Mouse (Mus musculus) liver, embryonic 15.5 days (tissue): ENCODE results near the gene Six3. TPM values are rescaled to one million over a fixed set of nuclear protein-coding genes. Genes with fewer than 3 reads are reported as not detected.

ENCODE experiments used
- ATAC-seq: fragments of 200-750 bp; cut with Nextera tagmentation; 2 replicates; pipeline ENCODE4 v1.8.0; 2017; ENCODE audit warnings: moderate number of reproducible peaks, mild to moderate bottlenecking, moderate library complexity; ENCODE audit not compliant: insufficient read depth
- H3K27ac ChIP-seq: fragments of 300-500 bp; sonication (generic); replicated peaks from 2 replicates; pipeline ENCODE4 v1.5.1; 2015; ENCODE audit warnings: mild to moderate bottlenecking, inconsistent platforms
- H3K27me3 ChIP-seq: fragments of 300-500 bp; sonication (generic); 2 replicates; pipeline ENCODE4 v1.6.1; 2015; ENCODE audit warnings: mild to moderate bottlenecking, inconsistent platforms
- H3K36me3 ChIP-seq: fragments of 300-500 bp; sonication (generic); replicated peaks from 2 replicates; pipeline ENCODE4 v1.6.1; 2015; ENCODE audit warnings: moderate library complexity, mild to moderate bottlenecking, inconsistent platforms
- H3K4me1 ChIP-seq: fragments of 300-500 bp; sonication (generic); replicated peaks from 2 replicates; pipeline ENCODE4 v1.6.1; 2015; ENCODE audit warnings: inconsistent platforms
- H3K4me2 ChIP-seq: fragments of 300-500 bp; sonication (generic); 2 replicates; pipeline ENCODE4 v1.6.1; 2015; ENCODE audit warnings: moderate library complexity, mild to moderate bottlenecking, inconsistent platforms
- H3K4me3 ChIP-seq: fragments of 300-500 bp; sonication (generic); replicated peaks from 2 replicates; pipeline ENCODE4 v1.5.1; 2015; ENCODE audit warnings: mild to moderate bottlenecking, inconsistent platforms
- H3K9ac ChIP-seq: fragments of 300-500 bp; sonication (generic); 2 replicates; pipeline ENCODE4 v1.6.1; 2015; ENCODE audit warnings: moderate library complexity, mild to moderate bottlenecking, inconsistent platforms
- H3K9me3 ChIP-seq: fragments of 300-500 bp; sonication (generic); replicated peaks from 2 replicates; pipeline ENCODE4 v1.6.1; 2016; ENCODE audit warnings: inconsistent platforms
- WGBS: fragments of 180-500 bp; shearing (Covaris S2); methylation state at CpG from one replicate; pipeline ENCODE4 v1.1.7; 2015; ENCODE audit warnings: mixed read lengths; ENCODE audit not compliant: insufficient replicate concordance; 5-methylcytosine and 5-hydroxymethylcytosine counted together
- polyA plus RNA-seq: library from polyadenylated mRNA; unstranded; fragments of >200 nt; fragmentation: Nextera tagmentation; extraction: Ambion mirVana; gene quantifications from 2 replicates; pipeline ENCODE4 v1.2.1, GENCODE M21; 2015

Gene Six3
- polyA plus RNA-seq, 1 experiment from 2014 or later: not detected

DNA sequence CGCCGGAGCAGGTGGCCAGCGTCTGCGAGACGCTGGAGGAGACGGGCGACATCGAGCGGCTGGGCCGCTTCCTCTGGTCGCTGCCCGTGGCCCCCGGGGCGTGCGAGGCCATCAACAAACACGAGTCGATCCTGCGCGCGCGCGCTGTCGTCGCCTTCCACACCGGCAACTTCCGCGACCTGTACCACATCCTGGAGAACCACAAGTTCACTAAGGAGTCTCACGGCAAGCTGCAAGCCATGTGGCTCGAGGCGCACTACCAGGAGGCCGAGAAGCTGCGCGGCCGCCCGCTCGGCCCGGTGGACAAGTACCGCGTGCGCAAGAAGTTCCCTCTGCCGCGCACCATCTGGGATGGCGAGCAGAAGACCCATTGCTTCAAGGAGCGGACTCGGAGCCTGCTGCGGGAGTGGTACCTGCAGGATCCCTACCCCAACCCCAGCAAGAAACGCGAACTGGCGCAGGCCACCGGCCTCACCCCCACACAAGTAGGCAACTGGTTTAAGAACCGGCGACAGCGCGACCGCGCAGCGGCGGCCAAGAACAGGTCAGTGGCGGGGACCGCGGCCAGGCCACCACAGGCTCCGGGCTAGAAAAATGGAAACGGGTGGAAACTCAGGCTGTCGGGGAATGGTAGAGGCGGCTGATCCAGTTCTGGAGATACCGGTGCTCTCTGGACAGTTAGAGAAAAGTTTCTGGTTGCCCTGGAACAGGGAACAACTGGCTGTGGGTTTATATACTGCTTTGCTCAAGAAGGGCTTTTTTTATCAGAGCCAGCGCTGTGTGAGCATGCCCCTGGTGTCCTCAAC, 8.3 kb downstream of the Six3 start:
- under 1% methylated on average over 60 of the region's 67 CpGs for WGBS
- H3K27ac ChIP-seq: no peak overlapping the region
- H3K9ac ChIP-seq: no peak overlapping the region
- no peak overlapping the region for H3K4me3 ChIP-seq
- ATAC-seq: no peak
- H3K27me3 ChIP-seq: peaks cover 100% of the 10 kb centered on the region
- peak overlapping the region; percentile 7; the same call in 1 of the 2 replicates for H3K4me2 ChIP-seq
- no peaks in the 10 kb centered on the region for H3K36me3 ChIP-seq
- no peaks in the 10 kb centered on the region for H3K9me3 ChIP-seq
- no peaks in the 10 kb centered on the region; the same call in 1 of the 2 replicates for H3K4me1 ChIP-seq

DNA sequence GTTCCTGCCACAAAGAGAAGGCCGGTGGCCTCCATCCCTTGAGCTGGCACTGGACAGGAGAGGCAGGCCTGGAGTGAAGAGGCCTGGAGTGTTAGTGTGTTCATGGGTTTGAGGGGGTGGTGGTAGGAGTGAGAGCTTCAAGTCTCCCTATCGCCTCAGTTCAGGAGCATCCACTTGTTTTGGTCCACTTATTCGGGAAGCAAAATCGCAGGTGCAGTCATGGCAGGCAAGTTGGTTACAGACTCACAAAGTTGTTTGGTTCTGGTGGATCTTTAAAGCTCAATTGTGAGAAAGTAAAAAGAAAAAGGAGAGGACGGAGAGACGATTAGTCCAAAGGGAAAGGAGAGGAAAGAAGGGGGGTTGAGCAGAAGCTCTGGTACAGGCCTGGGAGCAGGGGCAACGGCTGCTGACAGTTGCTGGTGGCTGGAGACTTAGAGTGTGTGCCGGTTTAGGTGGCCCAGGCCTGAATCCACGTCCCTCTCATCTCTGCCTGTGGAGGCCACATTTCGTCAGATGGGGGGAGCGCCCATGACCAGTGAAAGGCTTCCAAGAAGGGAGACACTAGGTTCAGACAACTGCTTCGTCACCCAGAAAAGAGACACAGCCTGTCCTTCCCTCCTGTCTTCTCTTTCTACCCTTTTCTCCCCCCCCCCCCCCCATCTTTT, 9.2 kb downstream of the Six3 start:
- WGBS: 5% methylated on average over 11 of the region's 12 CpGs
- H3K27me3 ChIP-seq: peaks cover 100% of the 10 kb centered on the region
- H3K9me3 ChIP-seq: no peaks in the 10 kb centered on the region
- no peak overlapping the region for H3K9ac ChIP-seq
- no peaks in the 10 kb centered on the region; the same call in 1 of the 2 replicates for H3K4me1 ChIP-seq
- no peak overlapping the region for H3K27ac ChIP-seq
- H3K4me2 ChIP-seq: no peak overlapping the region
- no peak for ATAC-seq
- no peaks in the 10 kb centered on the region for H3K36me3 ChIP-seq
- no peak overlapping the region for H3K4me3 ChIP-seq

DNA sequence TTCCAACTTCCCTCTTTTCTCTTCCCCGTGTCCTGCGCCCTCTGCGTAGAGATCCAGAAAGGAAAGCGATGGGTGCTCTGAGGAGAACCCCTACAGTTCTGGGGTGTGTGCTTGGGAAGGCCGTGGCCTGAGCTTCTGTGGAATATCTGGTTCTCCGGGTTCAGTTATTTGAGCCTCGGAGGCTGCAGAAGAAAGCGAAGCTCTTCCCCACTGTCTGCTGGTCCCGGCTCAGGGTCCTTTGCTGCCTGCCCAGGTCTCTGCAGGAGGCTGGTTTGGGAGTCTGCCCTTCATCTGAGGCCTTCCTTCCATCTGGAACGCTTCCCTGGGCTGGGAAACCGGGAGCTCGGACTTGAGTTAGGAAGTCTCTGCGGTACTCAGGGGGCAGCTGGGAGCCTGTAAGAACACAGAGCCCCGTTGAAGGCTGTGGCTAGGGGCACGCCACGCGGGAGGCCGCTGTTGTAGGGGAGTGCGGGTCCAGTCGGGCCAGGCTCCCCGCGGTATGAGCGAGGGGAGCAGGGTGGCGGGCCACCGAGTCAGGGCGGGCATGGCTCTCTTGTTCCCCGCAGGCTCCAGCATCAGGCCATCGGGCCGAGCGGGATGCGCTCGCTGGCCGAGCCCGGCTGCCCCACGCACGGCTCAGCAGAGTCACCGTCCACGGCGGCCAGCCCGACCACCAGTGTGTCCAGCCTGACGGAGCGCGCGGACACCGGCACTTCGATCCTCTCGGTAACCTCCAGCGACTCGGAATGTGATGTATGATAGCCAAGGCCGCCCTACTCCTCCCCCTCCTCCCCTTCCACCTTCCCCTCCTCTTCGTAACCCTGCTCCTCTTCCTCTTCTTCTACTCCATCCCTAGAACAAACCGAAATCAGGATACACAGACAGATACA, 10.0 kb downstream of the Six3 start:
- ATAC-seq: no peak
- Histone ChIP-seq H3K9ac (no peak overlapping the region), H3K36me3 (no peaks in the 10 kb centered on the region), H3K4me1 (no peaks in the 10 kb centered on the region; the same call in 1 of the 2 replicates), H3K27ac (no peak overlapping the region), H3K27me3 (peaks cover 100% of the 10 kb centered on the region), H3K9me3 (no peaks in the 10 kb centered on the region), H3K4me3 (no peak overlapping the region), H3K4me2 (no peak overlapping the region)
- WGBS: 1% methylated on average over 52 of the region's 52 CpGs

DNA sequence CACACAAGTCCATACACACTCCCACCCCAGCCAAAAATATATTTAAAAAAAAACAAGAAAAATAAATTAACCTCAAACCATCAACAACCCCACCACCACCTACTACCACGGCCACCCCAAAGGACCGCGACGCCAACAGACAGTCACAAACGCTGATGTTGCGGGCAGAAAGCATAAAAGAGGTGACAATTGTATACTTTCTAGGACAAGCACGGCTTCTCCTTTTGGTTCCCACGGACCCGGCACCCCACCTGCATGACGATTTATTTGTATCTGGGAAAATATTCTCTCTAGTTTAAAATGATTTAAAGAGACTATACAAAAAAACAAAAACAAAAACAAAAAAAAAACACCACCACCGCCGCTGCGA, 10.6 kb downstream of the Six3 start:
- WGBS: 2% methylated on average over 13 of the region's 13 CpGs
- no peak overlapping the region for H3K9ac ChIP-seq
- no peaks in the 10 kb centered on the region; the same call in 1 of the 2 replicates for H3K4me1 ChIP-seq
- H3K4me2 ChIP-seq: no peak overlapping the region
- no peak for ATAC-seq
- H3K9me3 ChIP-seq: no peaks in the 10 kb centered on the region
- no peak overlapping the region for H3K27ac ChIP-seq
- no peaks in the 10 kb centered on the region for H3K36me3 ChIP-seq
- H3K4me3 ChIP-seq: no peak overlapping the region
- peaks cover 100% of the 10 kb centered on the region for H3K27me3 ChIP-seq

DNA sequence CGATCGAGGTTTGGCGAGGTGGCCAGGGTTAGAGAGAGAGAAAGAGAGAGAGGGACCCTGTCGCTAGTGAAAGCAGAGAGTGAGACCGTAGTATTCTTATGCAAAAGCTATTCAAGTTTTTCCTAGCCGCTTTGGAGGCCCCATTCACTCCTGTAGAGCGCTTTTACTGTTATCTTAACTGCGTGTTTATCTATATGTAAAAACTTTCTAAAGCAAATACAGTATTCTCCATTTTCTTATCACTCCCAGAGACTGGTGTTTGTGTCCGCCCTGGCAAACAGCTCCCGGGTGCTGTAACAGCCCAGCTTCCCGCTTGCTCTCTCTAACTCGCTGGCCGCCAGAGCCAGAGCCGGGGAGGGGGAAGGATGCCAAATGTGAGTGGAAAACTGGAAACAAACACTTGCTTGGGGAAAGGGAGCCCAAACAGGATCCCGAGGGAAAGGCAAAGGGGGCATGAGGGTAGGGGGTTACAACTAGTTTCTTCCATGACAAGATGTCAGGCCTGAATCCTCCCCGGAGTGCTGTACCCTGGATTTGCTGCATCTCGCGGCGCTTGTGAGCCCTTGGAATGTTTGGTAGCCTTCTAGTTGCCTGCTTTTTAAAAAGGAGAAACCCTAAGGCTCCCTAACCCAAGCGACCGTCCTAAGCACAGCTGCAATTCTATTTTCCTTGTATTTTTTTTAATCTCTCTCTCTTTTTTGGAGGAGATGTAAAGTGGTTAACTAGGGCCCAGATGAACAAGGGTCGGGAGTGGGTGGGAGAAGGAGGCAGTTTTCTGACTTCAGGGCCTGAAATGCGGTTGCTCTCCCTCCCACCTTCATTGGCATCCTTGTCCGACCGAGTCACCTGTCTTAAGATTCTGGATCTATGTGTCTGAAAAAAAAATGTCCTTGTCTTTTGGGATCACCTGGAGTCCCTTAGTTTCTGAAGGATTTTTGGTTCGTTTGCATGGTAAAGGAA, 11.9 kb downstream of the Six3 start:
- Histone ChIP-seq H3K36me3 (no peaks in the 10 kb centered on the region), H3K4me1 (no peaks in the 10 kb centered on the region; the same call in 1 of the 2 replicates), H3K9ac (no peak overlapping the region), H3K9me3 (no peaks in the 10 kb centered on the region), H3K27me3 (peaks cover 100% of the 10 kb centered on the region), H3K4me2 (no peak overlapping the region), H3K27ac (no peak overlapping the region), H3K4me3 (no peak overlapping the region)
- 2% methylated on average over 26 of the region's 26 CpGs for WGBS
- ATAC-seq: no peak

DNA sequence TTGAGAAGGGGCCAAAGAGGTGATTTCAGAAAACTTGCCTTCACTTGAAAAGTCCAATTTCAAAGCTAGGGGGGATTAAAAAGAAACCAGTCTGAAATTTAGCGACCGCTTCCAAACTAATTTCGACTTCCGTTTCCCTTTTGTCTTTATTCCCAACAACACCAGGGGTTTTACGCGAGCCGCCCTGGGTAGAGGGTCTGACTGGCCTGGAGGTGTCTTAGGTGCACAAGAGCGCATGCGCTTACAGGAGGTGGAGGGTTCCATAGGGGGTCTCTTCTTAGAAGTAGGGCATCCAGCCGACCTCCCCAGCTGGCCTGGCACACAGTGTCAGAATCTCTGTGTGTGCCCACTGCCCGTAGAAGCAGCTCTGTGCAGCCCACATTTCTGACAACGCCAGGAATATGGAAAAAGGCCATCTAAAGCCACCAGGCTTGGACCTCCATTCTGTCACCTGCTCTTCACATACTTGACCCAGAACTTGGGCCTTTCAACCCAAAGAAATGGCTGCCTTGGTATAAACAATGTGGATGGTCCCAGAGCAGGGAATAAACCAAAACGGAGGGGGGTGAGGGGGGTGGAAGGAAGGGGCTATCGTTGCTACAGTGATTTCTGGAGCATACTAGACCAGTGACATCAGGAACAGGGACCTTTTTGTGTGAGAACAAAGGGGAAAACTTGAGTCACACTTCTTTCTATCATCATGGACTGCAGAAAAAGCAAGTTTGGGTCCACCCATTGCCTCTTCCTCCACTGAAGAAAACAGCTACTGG, 12.9 kb downstream of the Six3 start:
- Histone ChIP-seq H3K27me3 (peaks cover 100% of the 10 kb centered on the region), H3K36me3 (no peaks in the 10 kb centered on the region), H3K4me3 (no peak overlapping the region), H3K27ac (no peak overlapping the region), H3K4me2 (no peak overlapping the region), H3K4me1 (no peaks in the 10 kb centered on the region; the same call in 1 of the 2 replicates), H3K9me3 (no peaks in the 10 kb centered on the region), H3K9ac (no peak overlapping the region)
- ATAC-seq: no peak
- 6% methylated on average over 14 of the region's 14 CpGs for WGBS

DNA sequence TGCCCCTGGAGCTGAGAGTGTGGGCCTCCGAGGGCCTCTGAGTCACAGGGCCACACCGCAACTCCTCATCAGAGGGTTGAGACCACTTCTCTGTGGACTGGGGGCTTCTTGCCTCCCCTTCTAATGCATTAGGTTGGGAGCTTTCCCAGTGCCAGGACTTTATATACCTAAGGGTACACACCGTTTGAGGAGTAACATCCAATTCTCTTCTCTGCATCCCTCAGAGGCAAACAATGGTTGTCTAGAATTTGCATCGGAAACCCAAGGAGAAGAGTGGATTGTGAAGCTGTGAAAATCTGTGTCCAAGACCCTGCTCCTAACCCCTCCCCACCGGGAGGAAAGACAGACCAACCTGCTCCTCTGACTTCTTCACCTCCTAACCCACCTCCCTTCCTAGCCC, 14.3 kb downstream of the Six3 start:
- WGBS: 32% methylated on average over 5 of the region's 5 CpGs
- H3K27ac ChIP-seq: no peak overlapping the region
- no peak overlapping the region for H3K9ac ChIP-seq
- H3K27me3 ChIP-seq: peaks cover 100% of the 10 kb centered on the region
- no peak overlapping the region for H3K4me3 ChIP-seq
- H3K36me3 ChIP-seq: no peaks in the 10 kb centered on the region
- H3K4me1 ChIP-seq: no peaks in the 10 kb centered on the region
- no peaks in the 10 kb centered on the region for H3K9me3 ChIP-seq
- ATAC-seq: no peak
- no peak overlapping the region for H3K4me2 ChIP-seq

DNA sequence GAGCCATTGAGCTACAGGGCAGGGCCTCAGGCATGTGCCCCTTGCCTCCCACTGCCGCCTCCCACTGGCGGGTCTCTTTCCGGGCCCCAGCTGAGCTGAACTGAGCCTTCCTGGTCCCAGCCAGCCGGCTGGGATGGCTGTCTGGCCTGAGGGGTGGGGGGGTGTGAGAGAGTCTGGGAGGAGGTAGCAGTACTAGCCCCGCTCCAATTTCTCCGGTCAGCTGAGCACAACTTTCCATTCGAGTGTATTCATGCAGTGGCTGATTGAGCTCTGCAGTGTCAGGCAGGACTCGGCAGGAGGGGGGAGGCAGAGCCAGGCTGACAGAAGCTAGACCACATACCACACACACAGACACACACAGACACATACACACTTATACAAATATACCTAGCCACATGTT, 15.4 kb downstream of the Six3 start:
- no peaks in the 10 kb centered on the region for H3K36me3 ChIP-seq
- no peak for ATAC-seq
- H3K27me3 ChIP-seq: peaks cover 98% of the 10 kb centered on the region
- no peak overlapping the region for H3K9ac ChIP-seq
- 27% methylated on average over 8 of the region's 8 CpGs for WGBS
- no peaks in the 10 kb centered on the region for H3K4me1 ChIP-seq
- H3K9me3 ChIP-seq: no peaks in the 10 kb centered on the region
- H3K4me2 ChIP-seq: no peak overlapping the region
- no peak overlapping the region for H3K4me3 ChIP-seq
- H3K27ac ChIP-seq: no peak overlapping the region

DNA sequence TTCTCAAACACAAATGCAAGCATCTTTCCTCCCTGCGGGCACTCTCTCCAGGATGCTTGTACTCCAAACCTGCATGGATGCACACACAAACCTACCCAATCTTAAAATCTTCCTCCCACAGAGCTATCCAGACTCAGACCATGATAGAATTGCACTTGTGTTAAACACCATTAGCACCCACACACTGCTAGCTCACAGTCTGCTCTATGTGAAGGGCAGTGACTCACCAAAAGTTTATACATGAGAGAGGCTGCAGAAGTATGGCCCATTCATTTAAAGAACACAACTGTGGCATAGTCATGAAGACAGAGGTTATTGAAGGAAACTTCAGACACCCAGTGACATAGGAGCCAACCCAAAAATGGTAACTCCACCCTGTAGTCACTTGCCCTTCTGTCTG, 16.0 kb downstream of the Six3 start:
- ATAC-seq: no peak
- WGBS: 55% methylated on average over 1 of the region's 1 CpGs

More for the DNA sequence above, 16.0 kb downstream of the Six3 start:
- H3K4me3 ChIP-seq: no peak overlapping the region
- peaks cover 98% of the 10 kb centered on the region for H3K27me3 ChIP-seq
- no peak overlapping the region for H3K27ac ChIP-seq
- no peak overlapping the region for H3K9ac ChIP-seq
- no peaks in the 10 kb centered on the region for H3K36me3 ChIP-seq
- no peak overlapping the region for H3K4me2 ChIP-seq
- no peaks in the 10 kb centered on the region for H3K9me3 ChIP-seq
- no peaks in the 10 kb centered on the region for H3K4me1 ChIP-seq
